Mouse (Mus musculus): ENCODE measurements around the gene Pla2g7.

DNA sequence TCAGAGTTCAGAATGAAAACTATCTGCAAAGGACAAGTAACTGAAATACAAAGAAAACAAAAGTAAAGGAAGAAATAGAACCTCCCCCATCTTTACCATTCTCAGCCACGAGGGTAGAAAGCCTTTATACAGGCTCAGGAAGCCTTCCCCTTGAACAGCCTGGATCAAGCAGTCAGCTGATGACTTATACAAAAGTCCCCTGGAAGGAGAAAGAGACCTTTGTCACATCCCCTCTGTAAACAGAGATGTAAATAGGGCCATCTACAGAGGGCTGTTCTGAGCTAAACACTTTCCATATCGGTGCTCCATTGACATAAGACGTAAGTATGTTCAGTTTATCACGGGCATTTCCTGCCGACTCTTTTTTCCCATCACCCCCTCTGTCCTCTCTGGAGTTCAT lies 79.0 kb downstream of the Pla2g7 start:
- TF ChIP-seq CTCF (IDR thresholded peaks at IDR 0.05; ENCODE audit: low read depth) (no peak), EP300 (IDR thresholded peaks at IDR 0.05; ENCODE audit: low read depth) (no peak)
